Mouse (Mus musculus) hindbrain, embryonic 11.5 days (tissue): ENCODE data around the gene 8030411F24Rik. TPM values are rescaled to one million over a fixed set of nuclear protein-coding genes. Genes with fewer than 3 reads are reported as not detected.

Experiments used
- polyA plus RNA-seq: library from polyadenylated mRNA; unstranded; fragments of >200 nt; fragmentation: Nextera tagmentation; extraction: Ambion mirVana; gene quantifications from 2 replicates; pipeline ENCODE4 v1.2.1, GENCODE M21; 2014

The 8030411F24Rik gene
- polyA plus RNA-seq, 1 experiment from 2014 or later: not detected

Other genes with a start within 250 kb of the 8030411F24Rik start
- gene Nxt1, start 109.4 kb upstream of the 8030411F24Rik start, polyA plus RNA-seq: 113 and 114 TPM in 2 replicates
- 21.0 and 24.8 TPM in 2 replicates for gene Gzf1, start 101.0 kb upstream of the 8030411F24Rik start, polyA plus RNA-seq
- 24.1 and 25.8 TPM in 2 replicates for gene Napb, start 49.5 kb upstream of the 8030411F24Rik start, polyA plus RNA-seq
- gene Cstl1, start 31.7 kb upstream of the 8030411F24Rik start, polyA plus RNA-seq: 0.32 TPM in 1 of 2 replicates, not detected in the other
- not detected in 2 replicates for gene Cst11, start 10.5 kb upstream of the 8030411F24Rik start, polyA plus RNA-seq
- not detected in 2 replicates for gene Cst12, start 7.4 kb downstream of the 8030411F24Rik start, polyA plus RNA-seq
- gene Cst8, start 16.8 kb downstream of the 8030411F24Rik start, polyA plus RNA-seq: not detected in 2 replicates
- gene Cst13, start 38.1 kb downstream of the 8030411F24Rik start, polyA plus RNA-seq: not detected in 2 replicates
- not detected in 2 replicates for gene Cst9, start 53.1 kb downstream of the 8030411F24Rik start, polyA plus RNA-seq
- not detected in 2 replicates for gene 9230104L09Rik, start 83.0 kb downstream of the 8030411F24Rik start, polyA plus RNA-seq
- gene Cst3, start 93.7 kb downstream of the 8030411F24Rik start, polyA plus RNA-seq: 367 and 384 TPM in 2 replicates
- gene Gm1330, start 221.2 kb downstream of the 8030411F24Rik start, polyA plus RNA-seq: not detected in 2 replicates
- gene Gm10750, start 235.2 kb downstream of the 8030411F24Rik start, polyA plus RNA-seq: not detected in 2 replicates